Mouse (Mus musculus) forebrain, embryonic 14.5 days (tissue): Measurements from ENCODE around the gene Zfp933. TPM values are rescaled to one million over a fixed set of nuclear protein-coding genes. Genes with fewer than 3 reads are reported as not detected.

ENCODE experiments used
- ATAC-seq: fragments of 200-750 bp; cut with Nextera tagmentation; 2 replicates; pipeline ENCODE4 v1.8.0; 2017; ENCODE audit warnings: mild to moderate bottlenecking, moderate library complexity
- DNase-seq: peaks from one replicate; pipeline ENCODE4 v3.0.0-alpha.2; 2015; ENCODE audit warnings: low spot score
- H3K27ac ChIP-seq: fragments of 300-500 bp; sonication (generic); 2 replicates; pipeline ENCODE4 v1.5.1; 2014; ENCODE audit warnings: low read depth, mild to moderate bottlenecking, control low read depth, low read length, moderate library complexity
- H3K27me3 ChIP-seq: fragments of 300-500 bp; sonication (generic); replicated peaks from 2 replicates; pipeline ENCODE4 v1.6.1; 2014; ENCODE audit warnings: low read length, control low read depth, mixed read lengths; ENCODE audit not compliant: control insufficient read depth, insufficient read depth
- H3K36me3 ChIP-seq: fragments of 300-500 bp; sonication (generic); 2 replicates; pipeline ENCODE4 v1.6.1; 2014; ENCODE audit warnings: low read length, control low read depth; ENCODE audit not compliant: control insufficient read depth, insufficient read depth
- H3K4me1 ChIP-seq: fragments of 300-500 bp; sonication (generic); 2 replicates; pipeline ENCODE4 v1.6.1; 2014; ENCODE audit warnings: antibody characterized with exemption, low read length, control low read depth; ENCODE audit not compliant: control insufficient read depth, insufficient read depth
- H3K4me2 ChIP-seq: fragments of 300-500 bp; sonication (generic); 2 replicates; pipeline ENCODE4 v1.6.1; 2014; ENCODE audit warnings: mild to moderate bottlenecking, control low read depth, low read length
- H3K4me3 ChIP-seq: fragments of 300-500 bp; sonication (generic); 2 replicates; pipeline ENCODE4 v1.5.1; 2014; ENCODE audit warnings: low read depth, low read length, control low read depth
- H3K9ac ChIP-seq: fragments of 300-500 bp; sonication (generic); 2 replicates; pipeline ENCODE4 v1.6.1; 2014; ENCODE audit warnings: mild to moderate bottlenecking, low read length, control low read depth, moderate library complexity
- H3K9me3 ChIP-seq: fragments of 300-500 bp; sonication (generic); replicated peaks from 2 replicates; pipeline ENCODE4 v1.6.1; 2016; ENCODE audit warnings: low read length, control low read depth, mixed read lengths; ENCODE audit not compliant: control insufficient read depth
- WGBS: fragments of 180-500 bp; shearing (Covaris S2); extraction: QIAGEN DNeasy Blood & Tissue Kit; methylation state at CpG from one replicate; pipeline ENCODE4 v1.1.7; 2014; 5-methylcytosine and 5-hydroxymethylcytosine counted together
- polyA plus RNA-seq: library from polyadenylated mRNA; unstranded; fragments of >200 nt; fragmentation: Nextera tagmentation; extraction: Ambion mirVana; gene quantifications from 2 replicates; pipeline ENCODE4 v1.2.1, GENCODE M21; 2014

The Zfp933 gene
- polyA plus RNA-seq, 1 experiment from 2014 or later, result 8.4 TPM

GRCm38 (mm10) chr4:147883041-147883440, 34.9 kb upstream of the Zfp933 start:
- no peak overlapping the region for H3K9ac ChIP-seq
- peaks cover 96% of the 10 kb centered on the region for H3K36me3 ChIP-seq
- no peaks in the 10 kb centered on the region for H3K27me3 ChIP-seq
- no peak overlapping the region for H3K4me3 ChIP-seq
- no peak overlapping the region for H3K4me2 ChIP-seq
- H3K9me3 ChIP-seq, result no peaks in the 10 kb centered on the region
- no peak for ATAC-seq
- H3K27ac ChIP-seq, result no peak overlapping the region
- H3K4me1 ChIP-seq, result no peaks in the 10 kb centered on the region
- DNase-seq, result no peak
- 89% methylated on average over 6 of the region's 6 CpGs for WGBS

- no peak for DNase-seq
- H3K27ac ChIP-seq, result no peak overlapping the region
- no peaks in the 10 kb centered on the region for H3K9me3 ChIP-seq
- H3K27me3 ChIP-seq, result no peaks in the 10 kb centered on the region
- H3K4me1 ChIP-seq, result no peaks in the 10 kb centered on the region
- 93% methylated on average over 7 of the region's 7 CpGs for WGBS
- ATAC-seq, result no peak
- peaks cover 92% of the 10 kb centered on the region for H3K36me3 ChIP-seq
- H3K4me2 ChIP-seq, result no peak overlapping the region
- H3K9ac ChIP-seq, result no peak overlapping the region
- H3K4me3 ChIP-seq, result no peak overlapping the region
Observed at GRCm38 (mm10) chr4:147881792-147882191, 33.6 kb upstream of the Zfp933 start.

GRCm38 (mm10) chr4:147879865-147880264, 31.7 kb upstream of the Zfp933 start:
- ATAC-seq (no peak), DNase-seq (no peak)
- Histone ChIP-seq H3K4me1 (no peaks in the 10 kb centered on the region), H3K9ac (no peak overlapping the region), H3K27ac (no peak overlapping the region), H3K4me3 (no peak overlapping the region), H3K9me3 (no peaks in the 10 kb centered on the region), H3K4me2 (no peak overlapping the region), H3K36me3 (peaks cover 92% of the 10 kb centered on the region), H3K27me3 (no peaks in the 10 kb centered on the region)
- WGBS, result 58% methylated on average over 5 of the region's 5 CpGs

DNA sequence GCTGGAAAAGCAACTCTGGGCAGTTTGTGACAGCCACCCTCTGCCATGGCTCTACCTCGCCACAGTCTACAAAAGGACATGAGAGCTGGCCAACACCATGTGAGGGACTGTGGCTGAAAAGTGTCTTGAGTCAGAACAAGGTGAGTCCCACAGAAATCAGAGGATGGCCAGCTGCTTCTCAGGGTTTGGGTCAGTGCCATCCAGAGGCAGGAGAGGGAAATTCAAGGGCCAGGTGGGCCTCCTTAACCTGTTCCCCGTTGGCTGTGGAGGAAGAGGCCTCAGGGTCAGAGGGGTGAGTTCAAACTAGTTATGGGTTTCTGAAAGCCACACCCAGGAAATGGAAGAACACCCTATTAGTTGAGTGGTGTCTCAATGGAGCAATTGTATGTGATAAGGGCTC, 31.3 kb upstream of the Zfp933 start:
- no peaks in the 10 kb centered on the region for H3K9me3 ChIP-seq
- DNase-seq (no peak), ATAC-seq (no peak)
- H3K36me3 ChIP-seq, result peaks cover 92% of the 10 kb centered on the region
- WGBS, result 75% methylated on average over 2 of the region's 2 CpGs
- H3K4me1 ChIP-seq, result no peaks in the 10 kb centered on the region
- H3K27me3 ChIP-seq, result no peaks in the 10 kb centered on the region
- H3K4me2 ChIP-seq, result no peak overlapping the region
- H3K4me3 ChIP-seq, result no peak overlapping the region
- no peak overlapping the region for H3K27ac ChIP-seq
- no peak overlapping the region for H3K9ac ChIP-seq

DNA sequence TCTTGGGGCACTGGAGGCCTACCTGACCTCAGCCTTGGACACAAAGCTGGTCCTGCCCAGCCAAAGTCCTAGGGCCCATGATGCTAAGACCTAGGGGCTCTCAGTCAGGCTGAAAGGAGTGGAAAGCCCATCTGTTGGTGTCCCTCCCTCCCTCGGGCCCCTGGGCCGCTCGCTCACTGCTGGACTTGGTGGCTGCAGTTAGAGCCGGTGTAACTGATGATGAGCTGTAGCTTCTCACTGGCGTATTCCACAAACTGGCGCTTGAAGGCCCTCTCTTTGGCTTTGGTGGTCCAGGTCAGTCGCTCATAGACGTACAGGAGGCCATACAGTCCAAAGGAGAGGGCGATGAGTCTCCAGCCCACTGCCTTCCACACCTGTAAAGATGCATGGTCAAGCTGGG, 30.4 kb upstream of the Zfp933 start:
- Histone ChIP-seq H3K9ac (no peak overlapping the region), H3K4me3 (no peak overlapping the region), H3K9me3 (no peaks in the 10 kb centered on the region), H3K27ac (no peak overlapping the region), H3K4me1 (no peaks in the 10 kb centered on the region), H3K4me2 (no peak overlapping the region), H3K36me3 (peaks cover 92% of the 10 kb centered on the region), H3K27me3 (no peaks in the 10 kb centered on the region)
- DNase-seq (no peak), ATAC-seq (no peak)
- 96% methylated on average over 9 of the region's 9 CpGs for WGBS

DNA sequence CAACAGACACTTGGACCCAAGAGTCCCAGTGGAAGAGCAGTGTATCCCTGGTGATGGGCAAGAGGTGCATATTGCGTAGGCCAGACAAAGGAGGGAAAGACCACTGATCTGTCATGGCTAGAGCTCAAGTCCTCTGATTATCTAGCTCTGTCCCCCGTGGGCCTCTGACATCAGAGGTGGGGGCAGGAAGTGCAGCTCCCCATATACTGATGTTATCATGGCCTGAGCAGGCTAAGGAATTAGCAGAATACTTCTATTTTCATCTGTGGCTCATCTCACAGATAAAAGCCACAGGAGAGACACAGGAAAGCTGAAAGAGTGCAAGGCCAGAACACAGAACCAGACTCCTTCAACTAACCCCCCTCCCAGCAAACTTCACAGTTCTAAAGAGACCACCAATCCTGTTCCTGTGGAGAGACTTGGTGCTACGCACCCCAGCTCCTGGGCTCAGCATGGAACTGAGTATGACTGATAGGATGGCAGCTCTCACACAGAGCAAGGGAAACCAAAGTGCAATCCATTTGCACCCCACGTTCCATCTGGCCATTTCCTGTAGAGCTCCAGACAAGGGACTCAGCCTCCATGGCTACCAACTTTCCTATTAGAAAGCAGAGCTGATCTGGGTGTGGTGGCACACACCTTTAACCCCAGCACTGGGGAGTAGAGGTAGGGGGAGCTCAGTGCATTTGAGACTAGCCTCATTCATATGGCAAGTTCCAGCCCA, 27.8 kb upstream of the Zfp933 start:
- DNase-seq (no peak), ATAC-seq (no peak)
- Histone ChIP-seq H3K36me3 (peaks cover 86% of the 10 kb centered on the region), H3K27ac (no peak overlapping the region), H3K9me3 (no peaks in the 10 kb centered on the region), H3K4me2 (no peak overlapping the region), H3K4me3 (no peak overlapping the region), H3K4me1 (no peaks in the 10 kb centered on the region), H3K27me3 (no peaks in the 10 kb centered on the region), H3K9ac (no peak overlapping the region)
- WGBS, result 89% methylated on average over 4 of the region's 4 CpGs

GRCm38 (mm10) chr4:147869238-147869637, 21.1 kb upstream of the Zfp933 start:
- no peaks in the 10 kb centered on the region for H3K27me3 ChIP-seq
- peak overlapping the region; percentile 87 for H3K4me2 ChIP-seq
- H3K4me3 ChIP-seq, result peak overlapping the region; percentile 69
- no peaks in the 10 kb centered on the region for H3K9me3 ChIP-seq
- 22% methylated on average over 5 of the region's 5 CpGs for WGBS
- peaks cover 36% of the 10 kb centered on the region for H3K36me3 ChIP-seq
- peaks cover 20% of the 10 kb centered on the region for H3K4me1 ChIP-seq
- H3K27ac ChIP-seq, result no peak overlapping the region
- no peak for ATAC-seq
- peak overlapping the region; percentile 69 for H3K9ac ChIP-seq
- no peak for DNase-seq

DNA sequence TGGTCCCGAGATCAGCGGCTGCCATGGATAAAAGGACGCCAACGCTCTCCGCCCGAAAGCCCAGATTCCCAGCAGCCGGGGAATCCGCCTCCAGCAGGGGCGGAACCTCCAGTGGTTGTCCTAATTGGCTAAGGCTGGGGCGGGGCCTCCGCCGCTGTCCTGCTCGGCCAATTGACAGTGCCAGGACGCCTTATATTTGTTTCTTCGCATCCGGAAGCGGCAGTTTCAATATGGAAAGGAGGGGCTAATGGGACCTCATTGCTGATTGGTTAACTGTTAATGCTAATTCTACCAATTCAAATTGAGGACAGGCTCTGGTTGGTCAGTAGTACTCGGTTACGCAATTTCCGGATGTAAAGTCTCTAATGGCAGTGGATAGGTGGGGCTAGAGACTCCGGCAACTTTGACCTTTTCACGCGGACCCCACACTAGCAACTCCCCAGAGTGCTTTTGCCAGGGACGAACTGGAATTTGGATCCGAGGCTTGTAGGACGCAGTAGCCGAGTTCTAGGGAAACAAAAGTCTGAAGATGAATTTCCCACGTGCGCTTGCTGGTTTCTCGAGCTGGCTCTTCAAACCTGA, 20.4 kb upstream of the Zfp933 start, which contains the start of the genes Miip and Fv1:
Miip (minus strand) TSS at position 367 of the 582 bp plus-strand sequence.
Fv1 (plus strand) TSS at position 530 of the 582 bp plus-strand sequence.
- ATAC-seq, result peak; percentile 98
- DNase-seq, result peak; percentile 99
- Histone ChIP-seq H3K4me2 (peak within 1 kb of the TSS; percentile 87), H3K27ac (peak within 1 kb of the TSS; percentile 65; the same call in 1 of the 2 replicates), H3K4me1 (peaks cover 20% of the 10 kb centered on the region), H3K9me3 (no peaks in the 10 kb centered on the region), H3K9ac (peak within 1 kb of the TSS; percentile 76), H3K36me3 (peaks cover 33% of the 10 kb centered on the region), H3K4me3 (peak within 1 kb of the TSS; percentile 69), H3K27me3 (no peaks in the 10 kb centered on the region)
- under 1% methylated on average over 30 of the region's 30 CpGs for WGBS
